Mouse (Mus musculus) lung, postnatal 0 days (tissue): ENCODE data around the gene Tmed6. TPM values are rescaled to one million over a fixed set of nuclear protein-coding genes. Genes with fewer than 3 reads are reported as not detected.

Source experiments
- ATAC-seq: fragments of 200-750 bp; cut with Nextera tagmentation; 2 replicates; pipeline ENCODE4 v1.8.0; 2017; ENCODE audit warnings: moderate library complexity
- DNase-seq: peaks from one replicate; pipeline ENCODE4 v3.0.0-alpha.2; 2016; ENCODE audit warnings: low spot score
- H3K27ac ChIP-seq: fragments of 300-500 bp; sonication (generic); 2 replicates; pipeline ENCODE4 v1.5.1; 2014; ENCODE audit warnings: antibody characterized with exemption, mild to moderate bottlenecking, low read length, mixed read lengths
- H3K27me3 ChIP-seq: fragments of 300-500 bp; sonication (generic); replicated peaks from 2 replicates; pipeline ENCODE4 v1.6.1; 2014; ENCODE audit warnings: low read length, mixed read lengths; ENCODE audit not compliant: insufficient read depth
- H3K36me3 ChIP-seq: fragments of 300-500 bp; sonication (generic); 2 replicates; pipeline ENCODE4 v1.6.1; 2014; ENCODE audit warnings: low read length, mixed read lengths; ENCODE audit not compliant: insufficient read depth
- H3K4me1 ChIP-seq: fragments of 300-500 bp; sonication (generic); 2 replicates; pipeline ENCODE4 v1.6.1; 2014; ENCODE audit warnings: antibody characterized with exemption, low read depth, low read length, mixed read lengths; ENCODE audit not compliant: insufficient read depth
- H3K4me2 ChIP-seq: fragments of 300-500 bp; sonication (generic); replicated peaks from 2 replicates; pipeline ENCODE4 v1.6.1; 2014; ENCODE audit warnings: low read depth, mild to moderate bottlenecking, low read length, moderate library complexity, mixed read lengths
- H3K4me3 ChIP-seq: fragments of 300-500 bp; sonication (generic); 2 replicates; pipeline ENCODE4 v1.5.1; 2014; ENCODE audit warnings: low read depth, low read length
- H3K9ac ChIP-seq: fragments of 300-500 bp; sonication (generic); replicated peaks from 2 replicates; pipeline ENCODE4 v1.6.1; 2014; ENCODE audit warnings: low read depth, mild to moderate bottlenecking
- H3K9me3 ChIP-seq: fragments of 300-500 bp; sonication (generic); 2 replicates; pipeline ENCODE4 v1.6.1; 2016; ENCODE audit warnings: low read length, mixed read lengths
- CTCF ChIP-seq: IDR thresholded peaks from 2 replicates; pipeline ENCODE4 v1.5.1; 2016; ENCODE audit warnings: antibody characterized with exemption, mild to moderate bottlenecking
- EP300 ChIP-seq: IDR thresholded peaks from 2 replicates; pipeline ENCODE4 v1.6.1; 2016; ENCODE audit warnings: antibody characterized with exemption, mild to moderate bottlenecking, control low read depth
- WGBS: fragments of 180-500 bp; shearing (Covaris S2); extraction: QIAGEN DNeasy Blood & Tissue Kit; methylation state at CpG from one replicate; pipeline ENCODE4 v1.1.7; 2014; 5-methylcytosine and 5-hydroxymethylcytosine counted together
- microRNA-seq: library from miRNA; unstranded; fragments of <30 nt; microRNA quantifications from one replicate; pipeline ENCODE4, GENCODE M21; 2016
- polyA plus RNA-seq: library from polyadenylated mRNA; unstranded; fragments of >200 nt; fragmentation: Nextera tagmentation; extraction: Ambion mirVana; gene quantifications from 2 replicates; pipeline ENCODE4 v1.2.1, GENCODE M21; 2015

Tmed6 gene
- polyA plus RNA-seq, 1 experiment from 2014 or later = 2.4 TPM

GRCm38 (mm10) chr8:107029310-107029709, 36.1 kb downstream of the Tmed6 start:
- WGBS = 49% methylated on average over 3 of the region's 3 CpGs
- Histone ChIP-seq H3K27ac (no peak overlapping the region), H3K4me1 (peaks cover 6% of the 10 kb centered on the region; the same call in 1 of the 2 replicates), H3K4me2 (no peak overlapping the region), H3K4me3 (no peak overlapping the region), H3K9me3 (no peaks in the 10 kb centered on the region), H3K27me3 (no peaks in the 10 kb centered on the region), H3K9ac (no peak overlapping the region), H3K36me3 (no peaks in the 10 kb centered on the region)
- no peak for ATAC-seq
- TF ChIP-seq CTCF = no peak
- no peak for TF ChIP-seq EP300
- no peak for DNase-seq

GRCm38 (mm10) chr8:107023479-107023878, 42.0 kb downstream of the Tmed6 start:
- H3K27me3 ChIP-seq = no peaks in the 10 kb centered on the region
- no peaks in the 10 kb centered on the region for H3K9me3 ChIP-seq
- no peak overlapping the region for H3K9ac ChIP-seq
- no peak overlapping the region for H3K4me2 ChIP-seq
- DNase-seq = no peak
- ATAC-seq = no peak
- H3K4me3 ChIP-seq = no peak overlapping the region
- no peaks in the 10 kb centered on the region for H3K36me3 ChIP-seq
- WGBS = 91% methylated on average over 8 of the region's 8 CpGs
- no peak for TF ChIP-seq EP300
- no peak for TF ChIP-seq CTCF
- H3K4me1 ChIP-seq = no peaks in the 10 kb centered on the region
- no peak overlapping the region for H3K27ac ChIP-seq

- TF ChIP-seq EP300 = no peak
- TF ChIP-seq CTCF = no peak
- Histone ChIP-seq H3K9ac (no peak overlapping the region), H3K4me3 (no peak overlapping the region), H3K4me2 (no peak overlapping the region), H3K9me3 (no peaks in the 10 kb centered on the region), H3K27me3 (no peaks in the 10 kb centered on the region), H3K36me3 (peaks cover 12% of the 10 kb centered on the region; the same call in 1 of the 2 replicates), H3K4me1 (no peaks in the 10 kb centered on the region), H3K27ac (0 out of 2 replicates have a peak overlapping the region, but pooled peaks have one; percentile 14)
- DNase-seq (peak; percentile 46), ATAC-seq (peak; percentile 54)
- 61% methylated on average over 1 of the region's 1 CpGs for WGBS
Measured at GRCm38 (mm10) chr8:107014915-107015314, 50.5 kb downstream of the Tmed6 start.

DNA sequence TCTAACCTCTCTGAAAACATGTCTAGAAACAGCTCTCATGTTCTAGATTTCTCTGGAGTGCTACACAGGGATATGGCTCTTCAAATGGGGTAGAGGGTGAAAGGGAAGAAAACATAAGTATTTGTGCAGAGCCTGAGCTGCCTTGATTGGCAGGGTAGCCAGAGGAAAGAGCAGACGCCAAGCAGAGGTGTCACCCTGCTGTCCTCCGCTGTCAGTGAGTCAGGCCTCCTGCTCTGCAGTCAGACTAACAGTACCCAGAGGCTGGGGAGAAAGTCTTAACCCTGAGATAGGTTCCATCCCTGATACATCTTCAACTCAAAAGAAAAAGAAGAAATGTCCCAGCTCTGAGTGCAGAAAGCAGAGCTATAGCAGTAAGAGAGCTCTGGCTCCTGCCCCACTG, 52.8 kb downstream of the Tmed6 start:
- no peak overlapping the region for H3K4me3 ChIP-seq
- TF ChIP-seq CTCF = no peak
- TF ChIP-seq EP300 = no peak
- no peak overlapping the region for H3K4me2 ChIP-seq
- peak; percentile 28; the same call in 1 of the 2 replicates for ATAC-seq
- no peaks in the 10 kb centered on the region for H3K27me3 ChIP-seq
- DNase-seq = peak; percentile 18
- H3K9me3 ChIP-seq = no peaks in the 10 kb centered on the region
- H3K4me1 ChIP-seq = no peaks in the 10 kb centered on the region
- no peak overlapping the region for H3K27ac ChIP-seq
- no peak overlapping the region for H3K9ac ChIP-seq
- WGBS = 85% methylated on average over 2 of the region's 2 CpGs
- H3K36me3 ChIP-seq = peaks cover 12% of the 10 kb centered on the region; the same call in 1 of the 2 replicates

Small RNAs within 50 kb of the gene (microRNA-seq; reads per million reads assigned to microRNA genes)
- gene Mir7075 = 1.2 reads per million

Other genes with a start within 250 kb of the Tmed6 start
- gene Has3, start 195.4 kb downstream of the Tmed6 start, polyA plus RNA-seq = 0.13 and 0.32 TPM in 2 replicates
- gene Utp4, start 172.0 kb downstream of the Tmed6 start, polyA plus RNA-seq = 25.4 and 26.7 TPM in 2 replicates
- 13.4 and 16.3 TPM in 2 replicates for gene Sntb2, start 129.9 kb downstream of the Tmed6 start, polyA plus RNA-seq
- gene Vps4a, start 34.4 kb downstream of the Tmed6 start, polyA plus RNA-seq = 59.0 and 59.6 TPM in 2 replicates
- gene Pdf, start 17.0 kb downstream of the Tmed6 start, polyA plus RNA-seq = 26.7 and 27.3 TPM in 2 replicates
- 24.3 and 25.9 TPM in 2 replicates for gene Cog8, start 9.0 kb downstream of the Tmed6 start, polyA plus RNA-seq
- 33.5 and 37.3 TPM in 2 replicates for gene Nip7, start 8.8 kb downstream of the Tmed6 start, polyA plus RNA-seq
- 13.1 and 13.2 TPM in 2 replicates for gene Terf2, start 30.9 kb upstream of the Tmed6 start, polyA plus RNA-seq
- gene Cyb5b, start 85.0 kb upstream of the Tmed6 start, polyA plus RNA-seq = 58.4 and 63.1 TPM in 2 replicates
- 8.8 and 10.8 TPM in 2 replicates for gene Nfat5, start 227.8 kb upstream of the Tmed6 start, polyA plus RNA-seq